Mouse (Mus musculus): ENCODE results near the gene Ccser1.

DNA sequence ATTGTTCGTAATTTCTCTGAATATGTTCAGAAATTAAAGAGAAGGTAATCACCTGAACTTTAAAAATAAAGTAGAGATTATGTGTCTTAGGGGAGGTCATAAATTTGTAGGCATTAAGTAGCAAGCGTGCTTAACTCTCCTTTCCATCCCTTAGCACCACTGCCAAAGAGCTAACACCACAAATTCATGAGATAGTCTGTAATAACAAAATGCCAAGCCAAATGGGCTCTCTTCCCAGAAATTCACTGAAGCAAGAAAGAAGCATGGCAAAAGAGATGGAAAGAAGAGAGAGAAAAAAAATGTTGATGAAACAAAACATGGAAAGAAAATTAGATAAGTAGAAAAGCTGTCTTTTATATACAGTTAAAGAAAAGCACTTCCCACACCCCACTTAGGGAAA lies 796.8 kb downstream of the Ccser1 start:
- TF ChIP-seq POLR2A (IDR thresholded peaks at IDR 0.05; ENCODE audit: borderline replicate concordance, extremely low read depth, insufficient read depth, insufficient read length, poor library complexity, severe bottlenecking) (no peak), CTCF (IDR thresholded peaks at IDR 0.05; ENCODE audit: borderline replicate concordance, extremely low read depth, insufficient read depth, insufficient read length) (no peak)

Measured in brain, embryonic 14.5 days (tissue).